Mouse (Mus musculus): ENCODE measurements around the gene 1700020D05Rik.

Gene 1700020D05Rik

GRCm38 (mm10) chr19:5503687-5504086 is at the start of gene 1700020D05Rik:
Gene 1700020D05Rik, minus strand, starts transcription at chr19:5503787.
- no peak for DNase-seq (ENCODE audit: low read depth, low spot score)

- no peak for DNase-seq (ENCODE audit: low read depth, low spot score)
Measured at GRCm38 (mm10) chr19:5547471-5548056, 44.0 kb upstream of the 1700020D05Rik start.

GRCm38 (mm10) chr19:5544031-5544430 is 40.4 kb upstream of the 1700020D05Rik start:
- DNase-seq (ENCODE audit: low read depth, low spot score), result no peak

GRCm38 (mm10) chr19:5543362-5543761 is 39.8 kb upstream of the 1700020D05Rik start:
- DNase-seq (ENCODE audit: low read depth, low spot score), result no peak

- no peak for DNase-seq (ENCODE audit: low read depth, low spot score)
Measured at GRCm38 (mm10) chr19:5538786-5539185, 35.2 kb upstream of the 1700020D05Rik start.

GRCm38 (mm10) chr19:5532520-5532919 is 28.9 kb upstream of the 1700020D05Rik start:
- DNase-seq (ENCODE audit: low read depth, low spot score), result peak; percentile 76

- no peak for DNase-seq (ENCODE audit: low read depth, low spot score)
Measured at GRCm38 (mm10) chr19:5530138-5530524, 26.5 kb upstream of the 1700020D05Rik start.

GRCm38 (mm10) chr19:5529325-5530137 is 25.9 kb upstream of the 1700020D05Rik start:
- DNase-seq (ENCODE audit: low read depth, low spot score), result peak; percentile 96

GRCm38 (mm10) chr19:5525204-5525603 is 21.6 kb upstream of the 1700020D05Rik start:
- DNase-seq (ENCODE audit: low read depth, low spot score), result no peak

- no peak for DNase-seq (ENCODE audit: low read depth, low spot score)
Measured at GRCm38 (mm10) chr19:5518721-5519120, 15.1 kb upstream of the 1700020D05Rik start.

GRCm38 (mm10) chr19:5516906-5517505 is 13.4 kb upstream of the 1700020D05Rik start:
- DNase-seq (ENCODE audit: low read depth, low spot score), result no peak

- no peak for DNase-seq (ENCODE audit: low read depth, low spot score)
Measured at GRCm38 (mm10) chr19:5515840-5516777, 12.5 kb upstream of the 1700020D05Rik start.

GRCm38 (mm10) chr19:5513005-5513349 is 9.4 kb upstream of the 1700020D05Rik start:
- DNase-seq (ENCODE audit: low read depth, low spot score), result no peak

- no peak for DNase-seq (ENCODE audit: low read depth, low spot score)
Measured at GRCm38 (mm10) chr19:5512091-5513004, 8.8 kb upstream of the 1700020D05Rik start.

- DNase-seq (ENCODE audit: low read depth, low spot score), result peak; percentile 44
Measured at GRCm38 (mm10) chr19:5511074-5511632, 7.6 kb upstream of the 1700020D05Rik start.

- peak; percentile 97 for DNase-seq (ENCODE audit: low read depth, low spot score)
Measured at GRCm38 (mm10) chr19:5510031-5511026, 6.7 kb upstream of the 1700020D05Rik start, which contains the start of gene Snx32. Gene Snx32, minus strand, starts transcription at chr19:5510538.

- no peak for DNase-seq (ENCODE audit: low read depth, low spot score)
Measured at GRCm38 (mm10) chr19:5500330-5500875, 3.2 kb downstream of the 1700020D05Rik start.

- DNase-seq (ENCODE audit: low read depth, low spot score), result no peak
Measured at GRCm38 (mm10) chr19:5496052-5496370, 7.6 kb downstream of the 1700020D05Rik start.
